Mouse (Mus musculus) CD4-positive naive resting alpha-beta T cell, adult 76 days (primary cell): ENCODE results near the gene Entpd6. TPM values are rescaled to one million over a fixed set of nuclear protein-coding genes. Genes with fewer than 3 reads are reported as not detected.

ENCODE experiments used
- total RNA-seq: library from RNA; stranded (reverse); gene quantifications from one replicate; pipeline ENCODE4 v1.2.4, GENCODE M21; 2023

Entpd6 gene
- 27.4 TPM for total RNA-seq

GRCm38 (mm10) chr2:150748854-150749253 lies at the start of gene Entpd6:
Gene Entpd6 (plus strand): TSS chr2:150749042.

DNA sequence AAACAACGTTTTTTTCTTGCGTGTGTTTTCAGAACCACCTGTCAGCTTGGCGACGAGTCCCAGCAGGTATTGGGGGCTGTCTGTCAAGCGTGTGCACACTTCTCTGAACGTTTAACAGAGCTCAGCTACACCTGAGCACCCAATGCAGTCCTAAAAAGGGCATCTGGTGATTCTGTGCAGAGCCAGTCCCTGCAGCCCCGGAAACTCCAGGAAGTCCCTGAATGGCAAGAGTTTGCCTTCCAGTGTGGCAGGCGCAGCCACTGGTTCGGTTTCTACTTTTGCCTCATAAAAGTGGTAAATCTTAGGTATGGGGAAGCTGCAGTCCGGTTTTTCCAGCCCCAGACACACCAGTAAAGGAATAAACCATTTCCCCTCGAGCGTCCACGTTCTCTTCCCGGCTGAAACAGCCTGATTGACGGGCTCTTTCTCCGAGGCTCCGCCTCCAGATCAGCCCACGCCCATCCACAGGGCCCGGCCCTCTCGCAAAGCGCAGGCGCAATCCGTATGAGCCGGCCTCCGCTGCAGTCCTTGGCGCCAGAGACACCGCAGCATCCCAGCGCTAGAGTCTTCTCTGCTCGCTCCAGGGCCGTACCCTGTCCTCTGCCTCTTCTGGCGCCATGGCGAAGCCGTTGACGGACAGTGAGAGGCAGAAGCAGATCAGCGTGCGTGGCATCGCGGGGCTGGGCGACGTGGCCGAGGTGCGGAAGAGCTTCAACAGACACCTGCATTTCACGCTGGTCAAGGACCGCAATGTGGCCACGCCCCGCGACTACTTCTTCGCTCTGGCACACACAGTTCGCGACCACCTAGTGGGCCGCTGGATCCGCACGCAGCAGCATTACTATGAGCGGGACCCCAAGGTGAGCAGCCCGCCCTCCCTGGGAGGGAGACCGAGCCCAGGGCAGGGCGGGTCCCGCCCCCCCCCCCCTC lies 37.7 kb downstream of the Entpd6 start, which contains the start of gene Pygb:
Pygb (plus strand) TSS at position 485 of the 930 bp plus-strand sequence.

Other genes starting within 250 kb of the Entpd6 start
- gene Cst7, start 178.6 kb upstream of the Entpd6 start, total RNA-seq, result 8.2 TPM
- gene Apmap, start 140.5 kb upstream of the Entpd6 start, total RNA-seq, result 23.9 TPM
- 35.6 TPM for gene Acss1, start 80.5 kb upstream of the Entpd6 start, total RNA-seq
- not detected for gene Vsx1, start 59.7 kb upstream of the Entpd6 start, total RNA-seq
- gene Pygb, start 37.7 kb downstream of the Entpd6 start, total RNA-seq, result 62.8 TPM
- 32.4 TPM for gene Abhd12, start 155.7 kb downstream of the Entpd6 start, total RNA-seq
- gene Gins1, start 156.4 kb downstream of the Entpd6 start, total RNA-seq, result 2.7 TPM